Mouse (Mus musculus): ENCODE data around the gene Igfbp4. TPM values are rescaled to one million over a fixed set of nuclear protein-coding genes. Genes with fewer than 3 reads are reported as not detected.

Igfbp4 gene
- polyA plus RNA-seq, 1 experiment from 2014 or later = 125 TPM

- H3K36me3 ChIP-seq (ENCODE audit: control insufficient read depth, insufficient read depth, low read length) = no peaks in the 10 kb centered on the region
- WGBS = 86% methylated on average over 8 of the region's 8 CpGs
- DNase-seq (ENCODE audit: low spot score) = no peak
- no peaks in the 10 kb centered on the region for H3K4me1 ChIP-seq (ENCODE audit: control insufficient read depth, insufficient read depth, low read length)
- H3K27ac ChIP-seq (ENCODE audit: low read depth, low read length) = no peak overlapping the region
- H3K4me3 ChIP-seq (ENCODE audit: low read depth, low read length) = no peak overlapping the region
- no peak overlapping the region for H3K4me2 ChIP-seq (ENCODE audit: low read length)
- H3K9ac ChIP-seq (ENCODE audit: low read length) = no peak overlapping the region
- ATAC-seq = no peak
- H3K27me3 ChIP-seq (replicated peaks; ENCODE audit: control insufficient read depth, insufficient read depth, low read length) = no peaks in the 10 kb centered on the region
- no peaks in the 10 kb centered on the region for H3K9me3 ChIP-seq (replicated peaks; ENCODE audit: control insufficient read depth, low read length)
Observed at GRCm38 (mm10) chr11:99083516-99083915, 42.5 kb downstream of the Igfbp4 start.

DNA sequence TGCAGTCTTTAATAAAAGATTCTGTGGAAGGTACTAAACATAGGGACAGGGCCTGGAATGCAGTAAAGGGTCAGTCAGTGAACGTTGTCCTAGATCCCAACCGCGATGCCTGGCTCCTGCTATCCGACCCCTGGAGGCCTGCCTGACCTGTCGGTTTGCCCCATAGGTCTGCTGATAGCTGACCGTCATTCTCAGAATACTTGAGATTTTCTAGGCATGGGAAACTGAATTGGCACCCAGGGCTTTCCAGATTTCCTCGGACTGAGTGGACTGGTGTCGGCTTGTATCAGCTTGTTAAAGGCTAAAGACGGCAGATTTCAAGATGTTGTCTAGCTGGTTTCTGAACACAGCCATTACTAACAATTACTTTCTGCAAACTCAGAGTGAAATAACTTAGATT is 43.3 kb downstream of the Igfbp4 start:
- no peak for ATAC-seq

DNA sequence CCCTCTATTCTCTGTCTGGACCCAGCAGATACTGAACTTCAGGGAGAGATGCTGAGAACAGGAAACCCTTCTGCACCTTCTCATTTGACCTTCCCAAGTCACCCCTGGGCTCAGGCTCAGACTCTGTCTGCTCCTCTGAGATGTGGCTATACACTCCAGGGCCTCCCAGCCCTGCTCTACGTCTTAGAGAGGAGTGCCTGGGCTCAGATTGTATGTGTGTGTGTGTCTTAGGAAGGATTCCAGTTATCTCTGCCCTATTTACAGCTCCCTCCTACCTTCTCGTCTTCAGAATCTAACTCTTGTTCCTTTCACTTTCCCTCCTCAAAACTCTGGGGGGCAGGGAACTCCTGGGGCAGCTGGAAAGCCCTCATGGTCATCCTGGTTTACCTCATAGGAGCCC is 47.4 kb downstream of the Igfbp4 start:
- WGBS = 49% methylated on average over 2 of the region's 2 CpGs
- DNase-seq (ENCODE audit: low spot score) = no peak
- Histone ChIP-seq H3K9ac (ENCODE audit: low read length) (no peak overlapping the region), H3K27me3 (replicated peaks; ENCODE audit: control insufficient read depth, insufficient read depth, low read length) (no peaks in the 10 kb centered on the region), H3K4me1 (ENCODE audit: control insufficient read depth, insufficient read depth, low read length) (no peaks in the 10 kb centered on the region), H3K4me3 (ENCODE audit: low read depth, low read length) (no peak overlapping the region), H3K36me3 (ENCODE audit: control insufficient read depth, insufficient read depth, low read length) (no peaks in the 10 kb centered on the region), H3K27ac (ENCODE audit: low read depth, low read length) (no peak overlapping the region), H3K9me3 (replicated peaks; ENCODE audit: control insufficient read depth, low read length) (no peaks in the 10 kb centered on the region), H3K4me2 (ENCODE audit: low read length) (no peak overlapping the region)
- no peak for ATAC-seq

More for the DNA sequence above, 43.3 kb downstream of the Igfbp4 start:
- Histone ChIP-seq H3K4me3 (ENCODE audit: low read depth, low read length) (no peak overlapping the region), H3K4me1 (ENCODE audit: control insufficient read depth, insufficient read depth, low read length) (no peaks in the 10 kb centered on the region), H3K4me2 (ENCODE audit: low read length) (no peak overlapping the region), H3K9ac (ENCODE audit: low read length) (no peak overlapping the region), H3K27ac (ENCODE audit: low read depth, low read length) (no peak overlapping the region), H3K9me3 (replicated peaks; ENCODE audit: control insufficient read depth, low read length) (no peaks in the 10 kb centered on the region), H3K27me3 (replicated peaks; ENCODE audit: control insufficient read depth, insufficient read depth, low read length) (no peaks in the 10 kb centered on the region), H3K36me3 (ENCODE audit: control insufficient read depth, insufficient read depth, low read length) (no peaks in the 10 kb centered on the region)
- no peak for DNase-seq (ENCODE audit: low spot score)
- WGBS = 88% methylated on average over 9 of the region's 9 CpGs

GRCm38 (mm10) chr11:99089077-99089601 is 48.1 kb downstream of the Igfbp4 start, which contains the start of gene Tns4:
Tns4 (minus strand) TSS chr11:99089306.
- Histone ChIP-seq H3K36me3 (ENCODE audit: control insufficient read depth, insufficient read depth, low read length) (no peaks in the 10 kb centered on the region), H3K4me3 (ENCODE audit: low read depth, low read length) (no peak within 1 kb of the TSS), H3K9ac (ENCODE audit: low read length) (no peak within 1 kb of the TSS), H3K27ac (ENCODE audit: low read depth, low read length) (no peak within 1 kb of the TSS), H3K4me1 (ENCODE audit: control insufficient read depth, insufficient read depth, low read length) (no peaks in the 10 kb centered on the region), H3K4me2 (ENCODE audit: low read length) (no peak within 1 kb of the TSS), H3K9me3 (replicated peaks; ENCODE audit: control insufficient read depth, low read length) (no peaks in the 10 kb centered on the region), H3K27me3 (replicated peaks; ENCODE audit: control insufficient read depth, insufficient read depth, low read length) (no peaks in the 10 kb centered on the region)
- no peak for DNase-seq (ENCODE audit: low spot score)
- ATAC-seq = no peak
- WGBS = 61% methylated on average over 14 of the region's 14 CpGs

- no peaks in the 10 kb centered on the region for H3K4me1 ChIP-seq (ENCODE audit: control insufficient read depth, insufficient read depth, low read length)
- no peak overlapping the region for H3K4me3 ChIP-seq (ENCODE audit: low read depth, low read length)
- 94% methylated on average over 8 of the region's 8 CpGs for WGBS
- no peaks in the 10 kb centered on the region for H3K36me3 ChIP-seq (ENCODE audit: control insufficient read depth, insufficient read depth, low read length)
- ATAC-seq (no peak), DNase-seq (ENCODE audit: low spot score) (no peak)
- H3K9ac ChIP-seq (ENCODE audit: low read length) = no peak overlapping the region
- H3K27me3 ChIP-seq (replicated peaks; ENCODE audit: control insufficient read depth, insufficient read depth, low read length) = no peaks in the 10 kb centered on the region
- H3K27ac ChIP-seq (ENCODE audit: low read depth, low read length) = no peak overlapping the region
- no peaks in the 10 kb centered on the region; the same call in 1 of the 2 replicates for H3K9me3 ChIP-seq (replicated peaks; ENCODE audit: control insufficient read depth, low read length)
- no peak overlapping the region for H3K4me2 ChIP-seq (ENCODE audit: low read length)
Observed at GRCm38 (mm10) chr11:99090391-99090790, 49.3 kb downstream of the Igfbp4 start.

GRCm38 (mm10) chr11:99091666-99092065 is 50.6 kb downstream of the Igfbp4 start:
- ATAC-seq (no peak), DNase-seq (ENCODE audit: low spot score) (no peak)
- no peak overlapping the region for H3K27ac ChIP-seq (ENCODE audit: low read depth, low read length)
- no peak overlapping the region for H3K9ac ChIP-seq (ENCODE audit: low read length)
- H3K4me3 ChIP-seq (ENCODE audit: low read depth, low read length) = no peak overlapping the region
- WGBS = 80% methylated on average over 2 of the region's 2 CpGs
- H3K9me3 ChIP-seq (replicated peaks; ENCODE audit: control insufficient read depth, low read length) = no peaks in the 10 kb centered on the region; the same call in 1 of the 2 replicates
- no peaks in the 10 kb centered on the region for H3K27me3 ChIP-seq (replicated peaks; ENCODE audit: control insufficient read depth, insufficient read depth, low read length)
- no peak overlapping the region for H3K4me2 ChIP-seq (ENCODE audit: low read length)
- no peaks in the 10 kb centered on the region for H3K4me1 ChIP-seq (ENCODE audit: control insufficient read depth, insufficient read depth, low read length)
- H3K36me3 ChIP-seq (ENCODE audit: control insufficient read depth, insufficient read depth, low read length) = no peaks in the 10 kb centered on the region

DNA sequence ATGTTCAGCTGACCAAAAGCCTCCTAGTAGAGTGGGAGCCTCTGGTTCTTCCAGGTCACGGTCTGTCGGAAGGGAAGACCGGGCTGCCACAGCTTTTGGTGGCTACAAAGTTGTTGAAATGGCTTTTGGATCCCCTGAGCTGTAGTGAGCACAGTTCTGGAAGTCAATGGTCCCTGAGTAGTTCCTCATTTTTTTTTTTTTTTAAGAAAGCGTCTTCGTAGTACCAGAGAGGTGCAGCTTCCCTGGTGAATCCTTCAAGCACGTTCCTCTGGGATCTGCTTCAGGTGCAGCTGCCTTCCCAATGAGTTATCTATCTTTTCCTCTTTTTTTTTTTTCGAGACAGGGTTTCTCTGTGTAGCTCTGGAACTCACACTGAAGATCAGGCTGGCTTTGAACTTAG is 52.7 kb downstream of the Igfbp4 start:
- H3K36me3 ChIP-seq (ENCODE audit: control insufficient read depth, insufficient read depth, low read length) = no peaks in the 10 kb centered on the region
- DNase-seq (ENCODE audit: low spot score) (no peak), ATAC-seq (no peak)
- no peaks in the 10 kb centered on the region; the same call in 1 of the 2 replicates for H3K9me3 ChIP-seq (replicated peaks; ENCODE audit: control insufficient read depth, low read length)
- no peak overlapping the region for H3K4me3 ChIP-seq (ENCODE audit: low read depth, low read length)
- H3K27ac ChIP-seq (ENCODE audit: low read depth, low read length) = no peak overlapping the region
- 90% methylated on average over 7 of the region's 7 CpGs for WGBS
- H3K9ac ChIP-seq (ENCODE audit: low read length) = no peak overlapping the region
- H3K4me2 ChIP-seq (ENCODE audit: low read length) = no peak overlapping the region
- H3K27me3 ChIP-seq (replicated peaks; ENCODE audit: control insufficient read depth, insufficient read depth, low read length) = no peaks in the 10 kb centered on the region
- H3K4me1 ChIP-seq (ENCODE audit: control insufficient read depth, insufficient read depth, low read length) = no peaks in the 10 kb centered on the region

- no peak for ATAC-seq
- H3K4me2 ChIP-seq (ENCODE audit: low read length) = no peak overlapping the region
- H3K4me1 ChIP-seq (ENCODE audit: control insufficient read depth, insufficient read depth, low read length) = no peaks in the 10 kb centered on the region
- H3K9me3 ChIP-seq (replicated peaks; ENCODE audit: control insufficient read depth, low read length) = no peaks in the 10 kb centered on the region; the same call in 1 of the 2 replicates
- no peak for DNase-seq (ENCODE audit: low spot score)
- H3K27ac ChIP-seq (ENCODE audit: low read depth, low read length) = no peak overlapping the region
- no peaks in the 10 kb centered on the region for H3K36me3 ChIP-seq (ENCODE audit: control insufficient read depth, insufficient read depth, low read length)
- H3K9ac ChIP-seq (ENCODE audit: low read length) = no peak overlapping the region
- no peaks in the 10 kb centered on the region for H3K27me3 ChIP-seq (replicated peaks; ENCODE audit: control insufficient read depth, insufficient read depth, low read length)
- 53% methylated on average over 2 of the region's 2 CpGs for WGBS
- no peak overlapping the region for H3K4me3 ChIP-seq (ENCODE audit: low read depth, low read length)
Observed at GRCm38 (mm10) chr11:99094911-99095676, 54.0 kb downstream of the Igfbp4 start.

DNA sequence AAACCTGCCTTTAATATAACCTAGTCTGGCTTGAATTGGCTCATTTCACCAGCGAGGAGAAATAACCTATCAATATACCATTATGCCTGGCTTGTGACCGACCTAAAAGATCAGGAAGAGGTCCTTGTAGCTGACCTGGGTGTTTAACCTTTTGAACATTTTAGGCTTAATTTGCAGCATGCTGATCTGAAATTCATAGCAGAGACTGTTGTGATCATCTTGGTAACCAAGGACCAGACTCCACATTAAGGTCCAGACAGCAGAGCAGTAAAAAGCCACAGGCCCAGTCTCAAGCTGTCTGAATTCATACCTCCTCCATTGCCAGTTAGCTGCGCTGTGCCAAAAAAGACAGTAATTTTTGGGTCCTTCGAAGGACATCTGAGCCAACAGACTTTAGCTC is 54.7 kb downstream of the Igfbp4 start:
- WGBS = 82% methylated on average over 4 of the region's 4 CpGs

More for the DNA sequence above, 54.7 kb downstream of the Igfbp4 start:
- H3K4me1 ChIP-seq (ENCODE audit: control insufficient read depth, insufficient read depth, low read length) = no peaks in the 10 kb centered on the region
- H3K4me2 ChIP-seq (ENCODE audit: low read length) = no peak overlapping the region
- no peak for ATAC-seq
- no peak overlapping the region for H3K9ac ChIP-seq (ENCODE audit: low read length)
- no peak overlapping the region for H3K27ac ChIP-seq (ENCODE audit: low read depth, low read length)
- H3K36me3 ChIP-seq (ENCODE audit: control insufficient read depth, insufficient read depth, low read length) = no peaks in the 10 kb centered on the region
- no peak overlapping the region for H3K4me3 ChIP-seq (ENCODE audit: low read depth, low read length)
- H3K27me3 ChIP-seq (replicated peaks; ENCODE audit: control insufficient read depth, insufficient read depth, low read length) = no peaks in the 10 kb centered on the region
- no peak for DNase-seq (ENCODE audit: low spot score)
- H3K9me3 ChIP-seq (replicated peaks; ENCODE audit: control insufficient read depth, low read length) = no peaks in the 10 kb centered on the region; the same call in 1 of the 2 replicates

Measured in forebrain, embryonic 14.5 days (tissue).